Mouse (Mus musculus): ENCODE data around the gene Tuba1b. TPM values are rescaled to one million over a fixed set of nuclear protein-coding genes. Genes with fewer than 3 reads are reported as not detected.

Gene Tuba1b
- polyA plus RNA-seq, 1 experiment, result 3,464 TPM

GRCm38 (mm10) chr15:98969372-98970101 is 35.2 kb upstream of the Tuba1b start:
- Histone ChIP-seq H3K36me3 (ENCODE audit: control insufficient read depth, insufficient read depth, low read length, poor library complexity, severe bottlenecking) (no peaks in the 10 kb centered on the region), H3K27ac (ENCODE audit: insufficient read depth, low read length) (peak overlapping the region; percentile 90), H3K9ac (ENCODE audit: low read depth, poor library complexity, severe bottlenecking) (0 out of 2 replicates have a peak overlapping the region, but pooled peaks have one; percentile 8), H3K4me1 (ENCODE audit: control insufficient read depth, insufficient read depth, low read length) (no peaks in the 10 kb centered on the region), H3K9me3 (replicated peaks; ENCODE audit: control insufficient read depth, insufficient read depth, low read length, poor library complexity, severe bottlenecking) (no peaks in the 10 kb centered on the region), H3K27me3 (ENCODE audit: control insufficient read depth, insufficient read depth, low read length, poor library complexity, severe bottlenecking) (no peaks in the 10 kb centered on the region), H3K4me3 (ENCODE audit: low read depth, low read length) (no peak overlapping the region)
- TF ChIP-seq POLR2A (IDR thresholded peaks at IDR 0.05; ENCODE audit: insufficient read depth, low read length) (no peak), EP300 (IDR thresholded peaks at IDR 0.05; ENCODE audit: insufficient read depth, low read depth, low read length) (peak; percentile 78)

DNA sequence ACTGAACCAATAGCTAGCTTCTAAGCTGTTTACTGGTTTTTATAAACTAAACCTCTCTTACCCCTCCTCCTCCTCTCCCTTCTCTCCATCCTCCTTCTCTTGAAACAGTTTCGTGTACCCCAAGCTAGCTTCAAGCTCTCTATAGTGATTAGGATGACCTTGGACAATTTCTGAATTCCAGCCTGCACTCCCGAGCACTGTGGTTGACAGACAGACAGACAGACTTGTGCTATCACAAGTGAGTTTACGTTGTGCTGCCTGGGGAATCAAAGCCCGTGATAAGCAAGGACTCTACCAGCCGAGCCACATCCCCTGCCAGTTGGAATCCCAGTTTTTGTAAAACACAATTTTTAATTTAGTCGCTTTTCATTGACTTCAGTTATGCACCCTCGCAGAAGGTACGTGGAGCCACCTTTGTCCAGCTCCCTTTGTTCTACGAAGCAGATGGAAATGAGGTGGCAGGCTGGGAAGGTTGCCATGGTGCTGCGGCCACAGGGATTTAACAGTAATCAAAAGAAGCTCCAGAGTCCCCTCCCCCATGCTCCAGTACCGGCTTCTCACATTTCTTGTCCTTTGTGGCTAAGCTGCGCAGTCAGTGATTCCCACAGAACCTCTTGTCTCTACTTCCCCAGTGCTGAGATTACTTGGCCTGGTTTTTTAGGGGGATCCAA is 34.5 kb upstream of the Tuba1b start:
- H3K27ac ChIP-seq (ENCODE audit: insufficient read depth, low read length), result peak overlapping the region; percentile 93
- H3K27me3 ChIP-seq (ENCODE audit: control insufficient read depth, insufficient read depth, low read length, poor library complexity, severe bottlenecking), result no peaks in the 10 kb centered on the region
- no peaks in the 10 kb centered on the region for H3K4me1 ChIP-seq (ENCODE audit: control insufficient read depth, insufficient read depth, low read length)
- H3K4me3 ChIP-seq (ENCODE audit: low read depth, low read length), result peak overlapping the region; percentile 23
- TF ChIP-seq CTCF (IDR thresholded peaks at IDR 0.05; ENCODE audit: low read depth, low read length) (no peak), EP300 (IDR thresholded peaks at IDR 0.05; ENCODE audit: insufficient read depth, low read depth, low read length) (peak; percentile 83; the same call in 1 of the 2 replicates), POLR2A (IDR thresholded peaks at IDR 0.05; ENCODE audit: insufficient read depth, low read length) (no peak)
- 0 out of 2 replicates have a peak overlapping the region, but pooled peaks have one; percentile 18 for H3K9ac ChIP-seq (ENCODE audit: low read depth, poor library complexity, severe bottlenecking)
- H3K36me3 ChIP-seq (ENCODE audit: control insufficient read depth, insufficient read depth, low read length, poor library complexity, severe bottlenecking), result no peaks in the 10 kb centered on the region
- no peaks in the 10 kb centered on the region for H3K9me3 ChIP-seq (replicated peaks; ENCODE audit: control insufficient read depth, insufficient read depth, low read length, poor library complexity, severe bottlenecking)

GRCm38 (mm10) chr15:98959531-98959930 is 25.2 kb upstream of the Tuba1b start:
- H3K27me3 ChIP-seq (ENCODE audit: control insufficient read depth, insufficient read depth, low read length, poor library complexity, severe bottlenecking), result no peaks in the 10 kb centered on the region
- no peak for TF ChIP-seq CTCF (IDR thresholded peaks at IDR 0.05; ENCODE audit: low read depth, low read length)
- TF ChIP-seq POLR2A (IDR thresholded peaks at IDR 0.05; ENCODE audit: insufficient read depth, low read length), result no peak
- TF ChIP-seq EP300 (IDR thresholded peaks at IDR 0.05; ENCODE audit: insufficient read depth, low read depth, low read length), result no peak
- no peak overlapping the region for H3K4me3 ChIP-seq (ENCODE audit: low read depth, low read length)
- H3K36me3 ChIP-seq (ENCODE audit: control insufficient read depth, insufficient read depth, low read length, poor library complexity, severe bottlenecking), result no peaks in the 10 kb centered on the region
- H3K9me3 ChIP-seq (replicated peaks; ENCODE audit: control insufficient read depth, insufficient read depth, low read length, poor library complexity, severe bottlenecking), result no peaks in the 10 kb centered on the region
- H3K27ac ChIP-seq (ENCODE audit: insufficient read depth, low read length), result no peak overlapping the region
- no peaks in the 10 kb centered on the region for H3K4me1 ChIP-seq (ENCODE audit: control insufficient read depth, insufficient read depth, low read length)
- H3K9ac ChIP-seq (ENCODE audit: low read depth, poor library complexity, severe bottlenecking), result no peak overlapping the region

GRCm38 (mm10) chr15:98958901-98959420 is 24.6 kb upstream of the Tuba1b start:
- Histone ChIP-seq H3K27ac (ENCODE audit: insufficient read depth, low read length) (no peak overlapping the region), H3K4me1 (ENCODE audit: control insufficient read depth, insufficient read depth, low read length) (peaks cover under 1% of the 10 kb centered on the region), H3K9me3 (replicated peaks; ENCODE audit: control insufficient read depth, insufficient read depth, low read length, poor library complexity, severe bottlenecking) (no peaks in the 10 kb centered on the region), H3K27me3 (ENCODE audit: control insufficient read depth, insufficient read depth, low read length, poor library complexity, severe bottlenecking) (no peaks in the 10 kb centered on the region), H3K9ac (ENCODE audit: low read depth, poor library complexity, severe bottlenecking) (no peak overlapping the region), H3K4me3 (ENCODE audit: low read depth, low read length) (no peak overlapping the region), H3K36me3 (ENCODE audit: control insufficient read depth, insufficient read depth, low read length, poor library complexity, severe bottlenecking) (no peaks in the 10 kb centered on the region)
- no peak for TF ChIP-seq CTCF (IDR thresholded peaks at IDR 0.05; ENCODE audit: low read depth, low read length)
- TF ChIP-seq POLR2A (IDR thresholded peaks at IDR 0.05; ENCODE audit: insufficient read depth, low read length), result no peak
- TF ChIP-seq EP300 (IDR thresholded peaks at IDR 0.05; ENCODE audit: insufficient read depth, low read depth, low read length), result no peak

GRCm38 (mm10) chr15:98957475-98957874 is 23.1 kb upstream of the Tuba1b start:
- TF ChIP-seq EP300 (IDR thresholded peaks at IDR 0.05; ENCODE audit: insufficient read depth, low read depth, low read length) (no peak), CTCF (IDR thresholded peaks at IDR 0.05; ENCODE audit: low read depth, low read length) (no peak), POLR2A (IDR thresholded peaks at IDR 0.05; ENCODE audit: insufficient read depth, low read length) (no peak)

DNA sequence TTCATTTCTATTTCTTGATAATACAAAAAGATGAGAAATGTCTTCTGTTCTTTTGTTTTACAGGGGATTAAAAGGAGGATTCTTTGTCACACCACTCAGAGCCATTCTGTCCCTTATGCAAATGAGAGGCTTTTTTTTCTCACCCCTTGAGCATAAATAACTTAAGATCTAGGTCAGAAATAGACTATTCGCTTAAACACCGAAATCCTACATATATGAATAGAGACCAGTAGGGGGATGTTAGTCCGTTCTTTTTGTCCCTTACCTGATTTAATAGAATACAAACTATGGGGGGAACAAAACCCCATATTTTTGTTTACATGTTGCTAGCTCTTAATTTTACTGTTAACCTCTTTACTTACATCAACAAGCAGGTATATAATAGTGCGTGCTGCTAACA is 21.6 kb upstream of the Tuba1b start:
- no peaks in the 10 kb centered on the region for H3K27me3 ChIP-seq (ENCODE audit: control insufficient read depth, insufficient read depth, low read length, poor library complexity, severe bottlenecking)
- H3K4me3 ChIP-seq (ENCODE audit: low read depth, low read length), result no peak overlapping the region
- peaks cover 4% of the 10 kb centered on the region for H3K4me1 ChIP-seq (ENCODE audit: control insufficient read depth, insufficient read depth, low read length)
- H3K36me3 ChIP-seq (ENCODE audit: control insufficient read depth, insufficient read depth, low read length, poor library complexity, severe bottlenecking), result no peaks in the 10 kb centered on the region
- no peak overlapping the region for H3K27ac ChIP-seq (ENCODE audit: insufficient read depth, low read length)
- no peak overlapping the region for H3K9ac ChIP-seq (ENCODE audit: low read depth, poor library complexity, severe bottlenecking)
- H3K9me3 ChIP-seq (replicated peaks; ENCODE audit: control insufficient read depth, insufficient read depth, low read length, poor library complexity, severe bottlenecking), result no peaks in the 10 kb centered on the region
- TF ChIP-seq POLR2A (IDR thresholded peaks at IDR 0.05; ENCODE audit: insufficient read depth, low read length) (no peak), CTCF (IDR thresholded peaks at IDR 0.05; ENCODE audit: low read depth, low read length) (no peak), EP300 (IDR thresholded peaks at IDR 0.05; ENCODE audit: insufficient read depth, low read depth, low read length) (no peak)

More at GRCm38 (mm10) chr15:98957475-98957874, 23.1 kb upstream of the Tuba1b start:
- Histone ChIP-seq H3K4me1 (ENCODE audit: control insufficient read depth, insufficient read depth, low read length) (peaks cover 2% of the 10 kb centered on the region), H3K27ac (ENCODE audit: insufficient read depth, low read length) (no peak overlapping the region), H3K4me3 (ENCODE audit: low read depth, low read length) (no peak overlapping the region), H3K27me3 (ENCODE audit: control insufficient read depth, insufficient read depth, low read length, poor library complexity, severe bottlenecking) (no peaks in the 10 kb centered on the region), H3K36me3 (ENCODE audit: control insufficient read depth, insufficient read depth, low read length, poor library complexity, severe bottlenecking) (no peaks in the 10 kb centered on the region), H3K9ac (ENCODE audit: low read depth, poor library complexity, severe bottlenecking) (no peak overlapping the region), H3K9me3 (replicated peaks; ENCODE audit: control insufficient read depth, insufficient read depth, low read length, poor library complexity, severe bottlenecking) (no peaks in the 10 kb centered on the region)
